Mouse (Mus musculus) erythroblast, adult 5-6 weeks (primary cell): ENCODE measurements around the gene 2410004B18Rik. TPM values are rescaled to one million over a fixed set of nuclear protein-coding genes. Genes with fewer than 3 reads are reported as not detected.
A peak's percentile ranks its signal among the peaks of the same experiment; 100 is the strongest.
"Not testable (repeated sequence)": the region's sequence is repeated elsewhere in the genome, so short reads cannot be mapped to it uniquely, and the experiment has no call there.

Experiments
- ATAC-seq: replicated peaks from 2 replicates; pipeline ENCODE4 v1.8.0; 2016; ENCODE audit warnings: moderate number of reproducible peaks, mild to moderate bottlenecking, moderate TSS enrichment, inconsistent platforms; ENCODE audit not compliant: poor library complexity, low FRiP score, severe bottlenecking
- total RNA-seq, 2 experiments: library from RNA; stranded (forward) in 1 of 2; stranded (reverse) in 1 of 2; fragments of 150-400 nt in 1 of 2; fragments of 200-764, 138-1000 nt in 1 of 2; gene quantifications; 2 replicates each; pipeline versions ENCODE4 v1.2.3 to v1.2.4; 2015 to 2017; ENCODE audit warnings: low replicate concordance in 2 of 2

2410004B18Rik gene
- total RNA-seq, 2 experiments from 2014 or later: 11.8 to 46.9 TPM

GRCm38 (mm10) chr3:145962411-145962810 lies 24.6 kb downstream of the 2410004B18Rik start:
- ATAC-seq: no peak

GRCm38 (mm10) chr3:145963101-145964017 lies 25.5 kb downstream of the 2410004B18Rik start:
- no peak for ATAC-seq

GRCm38 (mm10) chr3:145964018-145964387 lies 26.2 kb downstream of the 2410004B18Rik start:
- no peak for ATAC-seq

- ATAC-seq: peak; percentile 57; the same call in 1 of the 2 replicates
Observed at GRCm38 (mm10) chr3:145964473-145964872, 26.7 kb downstream of the 2410004B18Rik start.

GRCm38 (mm10) chr3:145965583-145965982 lies 27.8 kb downstream of the 2410004B18Rik start:
- not testable (repeated sequence) for ATAC-seq

- no peak for ATAC-seq
Observed at GRCm38 (mm10) chr3:145966806-145967205, 29.0 kb downstream of the 2410004B18Rik start.

- ATAC-seq: no peak
Observed at GRCm38 (mm10) chr3:145969031-145969501, 31.3 kb downstream of the 2410004B18Rik start.

GRCm38 (mm10) chr3:145971501-145971900 lies 33.7 kb downstream of the 2410004B18Rik start:
- no peak for ATAC-seq

GRCm38 (mm10) chr3:145974986-145975385 lies 37.2 kb downstream of the 2410004B18Rik start:
- ATAC-seq: no peak

- no peak for ATAC-seq
Observed at GRCm38 (mm10) chr3:145985333-145985925, 47.6 kb downstream of the 2410004B18Rik start.

- ATAC-seq: no peak
Observed at GRCm38 (mm10) chr3:145986317-145987001, 48.6 kb downstream of the 2410004B18Rik start.

- ATAC-seq: no peak
Observed at GRCm38 (mm10) chr3:145987268-145987969, 49.6 kb downstream of the 2410004B18Rik start, which contains the start of gene Syde2. Gene Syde2, plus strand, starts transcription at chr3:145987870.

- no peak for ATAC-seq
Observed at GRCm38 (mm10) chr3:145987970-145988683, 50.3 kb downstream of the 2410004B18Rik start.

- no peak for ATAC-seq
Observed at GRCm38 (mm10) chr3:145988684-145989575, 51.1 kb downstream of the 2410004B18Rik start.

GRCm38 (mm10) chr3:145989576-145990081 lies 51.8 kb downstream of the 2410004B18Rik start:
- ATAC-seq: no peak

GRCm38 (mm10) chr3:145991130-145991529 lies 53.3 kb downstream of the 2410004B18Rik start:
- ATAC-seq: no peak

- no peak for ATAC-seq
Observed at GRCm38 (mm10) chr3:145991976-145992730, 54.3 kb downstream of the 2410004B18Rik start.
